Mouse (Mus musculus) embryonic stem cell, embryonic (primary cell): Measurements from ENCODE around the gene Traf3ip1.

ENCODE experiments used
- CTCF ChIA-PET, 4 experiments: fragments of 300-600 bp in 2 of 4; fragments of 350-600 bp in 2 of 4; sonication (Branson Sonifier 250); formaldehyde crosslinking; loops; one replicate each; lab custom pipeline; 2022; ENCODE audit warnings: inconsistent platforms in 2 of 4; lab: Charles Lee
- POLR2A ChIA-PET, 4 experiments: fragments of 300-600 bp in 2 of 4; fragments of 350-600 bp in 2 of 4; sonication (Branson Sonifier 250); formaldehyde crosslinking; loops; one replicate each; lab custom pipeline; 2022; ENCODE audit warnings: antibody characterized with exemption in 4 of 4, inconsistent platforms in 1 of 4; lab: Charles Lee

The Traf3ip1 gene

GRCm38 (mm10) chr1:91495321-91495720, 874 bp downstream of the Traf3ip1 start:
- CTCF ChIA-PET, result interaction anchor here in 1 of 4 experiments (1.2 kb wide), 1 partner anchor 38 kb away, joined by 3 read pairs; no protein-coding TSS in a partner anchor
- POLR2A ChIA-PET, result interaction anchor here in 2 of 4 experiments (0.8 to 1.5 kb wide), 3 partner anchors 36 to 181 kb away, joined by 3 to 4 read pairs (median 3); partner anchors contain the start of gene Per2 (in 1 of the 2)

- ChIA-PET POLR2A (no interaction called here), CTCF (no interaction called here)
These were observed 4.1 kb downstream of the Traf3ip1 start for GRCm38 (mm10) chr1:91498579-91498978.

GRCm38 (mm10) chr1:91504615-91505014, 10.2 kb downstream of the Traf3ip1 start:
- ChIA-PET POLR2A (interaction anchor here in 3 of 4 experiments (0.5 to 1.3 kb wide), 4 partner anchors 10 to 1469 kb away, joined by 3 to 6 read pairs (median 4); partner anchors contain the start of gene Traf3ip1 (in 2 of the 3)), CTCF (no interaction called here)

- POLR2A ChIA-PET, result interaction anchor here in 2 of 4 experiments (0.6 to 3.5 kb wide), 7 partner anchors 9 to 102 kb away, joined by 3 to 9 read pairs (median 4); partner anchors contain the start of genes Asb1 (in 1 of the 2) and Hes6 (in 1 of the 2)
- CTCF ChIA-PET, result interaction anchor here (0.5 to 1.6 kb wide), 12 partner anchors 10 to 1194 kb away, joined by 3 to 16 read pairs (median 3); partner anchors contain the start of gene Asb1 (in 1 of the 4)
These were observed 20.5 kb downstream of the Traf3ip1 start for GRCm38 (mm10) chr1:91514916-91515315.

- POLR2A ChIA-PET, result interaction anchor here in 3 of 4 experiments (0.7 to 3.5 kb wide), 3 partner anchors 16 to 1336 kb away, joined by 3 to 9 read pairs (median 5); partner anchors contain the start of gene Hes6 (in 1 of the 3)
These were observed 21.2 kb downstream of the Traf3ip1 start for GRCm38 (mm10) chr1:91515642-91516041.

DNA sequence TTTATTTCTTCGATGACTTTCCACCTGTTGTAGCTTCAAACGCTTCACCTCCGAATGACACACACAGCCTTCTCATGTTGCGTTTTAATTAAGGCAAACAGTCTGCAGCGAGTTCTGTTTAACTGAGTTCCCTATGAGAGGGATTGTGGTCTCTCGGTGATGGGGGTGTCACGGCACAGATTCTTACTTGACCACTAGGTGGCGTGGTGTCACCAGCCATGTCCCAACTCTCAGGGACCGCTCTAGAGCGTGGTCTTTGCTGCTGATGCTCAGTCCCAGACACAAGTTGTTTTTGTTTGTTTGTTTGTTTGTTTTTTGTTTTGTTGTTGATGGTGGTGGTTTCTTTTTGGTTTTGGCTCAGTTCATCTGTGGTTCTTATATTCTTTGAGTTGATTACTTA, 29.3 kb downstream of the Traf3ip1 start:
- ChIA-PET POLR2A (interaction anchor here in 2 of 4 experiments (1.0 to 1.5 kb wide), 3 partner anchors 9 to 17 kb away, joined by 3 to 4 read pairs (median 4); partner anchors contain the start of gene Asb1 (in 1 of the 2)), CTCF (interaction anchor here in 3 of 4 experiments (0.6 to 2.1 kb wide), 6 partner anchors 9 to 351 kb away, joined by 3 to 8 read pairs (median 4); no protein-coding TSS in a partner anchor)

More at GRCm38 (mm10) chr1:91515642-91516041, 21.2 kb downstream of the Traf3ip1 start:
- CTCF ChIA-PET, result interaction anchor here (0.5 to 1.6 kb wide), 6 partner anchors 13 to 359 kb away, joined by 3 to 4 read pairs (median 3); no protein-coding TSS in a partner anchor

- CTCF ChIA-PET, result interaction anchor here in 2 of 4 experiments (1.5 to 2.3 kb wide), 2 partner anchors 9 to 11 kb away, joined by 4 to 12 read pairs; no protein-coding TSS in a partner anchor
- POLR2A ChIA-PET, result interaction anchor here in 3 of 4 experiments (0.6 to 1.6 kb wide), 9 partner anchors 8 to 355 kb away, joined by 3 to 7 read pairs (median 3); partner anchors contain the start of gene Asb1 (in 1 of the 3)
These were observed 31.4 kb downstream of the Traf3ip1 start for GRCm38 (mm10) chr1:91525838-91526237.

DNA sequence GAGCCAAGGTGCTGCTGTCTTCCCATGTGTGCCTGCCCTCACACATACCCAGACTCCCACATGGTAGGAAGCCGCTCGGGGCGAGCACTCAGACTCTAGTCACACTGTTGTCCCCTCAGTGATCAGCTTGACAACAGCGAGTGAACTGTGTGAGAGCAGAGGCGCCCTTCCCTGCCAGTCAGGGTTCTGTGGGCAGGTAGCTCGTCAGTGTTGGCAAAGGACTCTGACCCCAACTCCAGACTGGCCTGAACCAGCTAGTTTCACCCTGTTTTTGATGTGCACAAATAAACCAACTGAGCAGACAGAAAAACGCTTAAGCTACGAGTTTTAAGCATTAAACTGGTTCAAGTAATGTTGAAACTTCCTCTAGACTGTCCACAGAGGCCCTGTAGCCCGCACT, 35.7 kb downstream of the Traf3ip1 start:
- CTCF ChIA-PET, result interaction anchor here in 1 of 4 experiments (0.6 to 1.2 kb wide), 2 partner anchors 15 to 113 kb away, joined by 4 read pairs; no protein-coding TSS in a partner anchor
- POLR2A ChIA-PET, result interaction anchor here in 2 of 4 experiments (0.6 to 1.3 kb wide), 4 partner anchors 10 to 897 kb away, joined by 3 to 4 read pairs (median 3); partner anchors contain the start of gene Asb1 (in 2 of the 2)

GRCm38 (mm10) chr1:91532243-91532642, 37.8 kb downstream of the Traf3ip1 start:
- ChIA-PET POLR2A (no interaction called here), CTCF (interaction anchor here in 1 of 4 experiments (1.1 kb wide), 1 partner anchor 8 kb away, joined by 3 read pairs; no protein-coding TSS in a partner anchor)

DNA sequence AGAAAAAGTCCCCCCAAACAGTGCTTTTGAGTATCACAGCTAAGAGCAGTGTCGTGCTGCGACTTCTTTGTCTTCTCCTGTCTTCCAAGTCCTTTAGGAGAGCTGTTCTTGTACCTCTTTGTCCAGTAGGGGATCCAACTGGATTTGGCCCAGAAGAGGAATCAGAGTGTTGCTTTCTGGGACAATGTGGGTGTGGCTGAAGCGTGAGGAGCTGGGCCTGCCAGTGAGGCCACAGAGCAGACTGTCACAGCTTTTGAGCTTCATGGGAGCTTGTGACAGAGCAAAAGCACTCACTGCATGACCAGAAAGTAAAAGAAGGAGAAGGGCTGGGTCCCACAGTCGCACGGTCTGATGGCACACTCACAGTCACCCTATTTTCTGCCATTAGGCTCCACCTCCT, 38.4 kb downstream of the Traf3ip1 start:
- ChIA-PET POLR2A (interaction anchor here in 2 of 4 experiments (0.5 to 1.9 kb wide), 4 partner anchors 14 to 224 kb away, joined by 3 to 6 read pairs (median 4); partner anchors contain the start of gene Traf3ip1 (in 1 of the 2)), CTCF (interaction anchor here in 1 of 4 experiments (1.1 to 1.2 kb wide), 2 partner anchors 9 to 38 kb away, joined by 3 read pairs; partner anchors contain the start of gene Traf3ip1)

DNA sequence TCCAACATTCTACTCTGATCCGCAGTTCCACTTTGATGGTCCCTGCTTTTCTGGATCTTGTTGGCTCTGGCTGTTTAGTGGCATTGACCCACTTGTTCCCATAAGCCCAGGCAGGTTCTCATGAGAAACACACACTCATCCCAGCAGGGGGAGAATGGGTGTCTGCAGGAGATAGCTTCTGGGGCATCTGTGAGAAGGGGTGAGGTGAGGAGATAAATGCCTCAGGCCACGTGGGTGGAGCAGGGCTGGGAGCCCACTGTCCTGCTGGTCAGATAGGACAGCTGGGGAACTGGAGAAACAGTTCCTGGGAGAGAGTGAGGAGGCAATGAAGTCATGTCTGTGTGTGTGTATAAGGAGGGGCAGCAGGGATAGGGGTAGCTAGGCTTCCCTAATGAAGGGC, 39.0 kb downstream of the Traf3ip1 start:
- CTCF ChIA-PET, result interaction anchor here in 3 of 4 experiments (0.6 to 2.8 kb wide), 11 partner anchors 8 to 480 kb away, joined by 3 to 12 read pairs (median 3); partner anchors contain the start of gene Traf3ip1 (in 1 of the 3)
- POLR2A ChIA-PET, result interaction anchor here in 3 of 4 experiments (0.5 to 3.0 kb wide), 10 partner anchors 9 to 283 kb away, joined by 3 to 10 read pairs (median 6); partner anchors contain the start of genes Erfe (in 1 of the 3), Traf3ip1 (in 1 of the 3) and Ube2f (in 1 of the 3)

- ChIA-PET CTCF (interaction anchor here (0.6 to 2.8 kb wide), 13 partner anchors 9 to 600 kb away, joined by 3 to 12 read pairs (median 3); partner anchors contain the start of gene Traf3ip1 (in 1 of the 4)), POLR2A (interaction anchor here in 3 of 4 experiments (0.6 to 3.0 kb wide), 16 partner anchors 9 to 950 kb away, joined by 3 to 10 read pairs (median 4); partner anchors contain the start of genes Erfe (in 1 of the 3), Traf3ip1 (in 1 of the 3) and Ube2f (in 1 of the 3))
These were observed 39.7 kb downstream of the Traf3ip1 start for GRCm38 (mm10) chr1:91533961-91534723.

- ChIA-PET POLR2A (interaction anchor here (0.6 to 2.5 kb wide), 21 partner anchors 9 to 894 kb away, joined by 3 to 14 read pairs (median 3); partner anchors contain the start of genes Hes6 (in 1 of the 4), Scly (in 1 of the 4) and Traf3ip1 (in 1 of the 4)), CTCF (interaction anchor here in 2 of 4 experiments (0.7 to 1.2 kb wide), 4 partner anchors 9 to 424 kb away, joined by 3 to 5 read pairs (median 4); no protein-coding TSS in a partner anchor)
These were observed 43.5 kb downstream of the Traf3ip1 start for GRCm38 (mm10) chr1:91537786-91538569.

DNA sequence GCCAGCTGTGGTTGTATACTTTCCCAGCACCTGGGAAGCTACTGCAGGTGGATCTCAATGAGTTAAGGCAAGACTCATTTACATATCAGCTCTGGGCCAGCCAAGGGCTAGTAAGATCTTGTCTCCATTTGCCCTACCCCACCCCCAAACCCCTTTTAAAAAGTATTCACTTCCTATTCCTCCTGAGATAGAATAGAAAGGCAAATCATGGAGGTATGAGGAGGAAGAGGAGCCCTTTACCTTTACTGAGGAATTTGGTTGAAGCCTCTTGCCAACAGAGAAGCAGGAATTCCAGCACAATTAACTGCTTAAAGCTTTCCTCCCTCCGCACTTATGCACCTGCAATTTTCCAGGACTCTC, 44.1 kb downstream of the Traf3ip1 start:
- POLR2A ChIA-PET, result interaction anchor here in 3 of 4 experiments (0.6 to 2.5 kb wide), 17 partner anchors 8 to 893 kb away, joined by 3 to 14 read pairs (median 3); partner anchors contain the start of genes Hes6 (in 1 of the 3) and Scly (in 1 of the 3)
- CTCF ChIA-PET, result interaction anchor here in 2 of 4 experiments (1.0 to 1.2 kb wide), 3 partner anchors 8 to 423 kb away, joined by 3 to 5 read pairs (median 4); no protein-coding TSS in a partner anchor

DNA sequence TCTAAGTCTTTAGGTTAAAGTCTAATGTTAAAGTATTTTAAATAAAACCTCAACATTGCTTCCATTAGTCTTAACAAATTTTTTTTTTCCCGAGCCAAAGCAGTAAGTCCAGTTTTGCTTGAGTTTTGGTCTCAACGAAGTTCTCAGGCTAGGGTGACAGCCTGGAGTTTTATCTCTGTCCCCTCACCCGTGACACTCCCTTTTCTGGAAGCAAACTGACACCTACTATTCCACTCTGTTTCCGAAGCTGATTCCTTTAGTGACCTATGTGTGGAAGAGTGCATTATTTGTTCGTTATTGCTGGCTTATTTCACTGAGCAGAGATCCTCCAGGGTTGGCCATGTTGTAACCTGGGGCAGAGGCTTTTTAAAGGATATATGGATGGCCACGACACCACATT, 44.8 kb downstream of the Traf3ip1 start:
- POLR2A ChIA-PET, result interaction anchor here in 2 of 4 experiments (0.7 to 2.5 kb wide), 5 partner anchors 8 to 893 kb away, joined by 3 to 14 read pairs (median 3); no protein-coding TSS in a partner anchor
- CTCF ChIA-PET, result interaction anchor here in 1 of 4 experiments (1.1 kb wide), 1 partner anchor 11 kb away, joined by 3 read pairs; no protein-coding TSS in a partner anchor

GRCm38 (mm10) chr1:91539704-91540270, 45.3 kb downstream of the Traf3ip1 start:
- CTCF ChIA-PET, result interaction anchor here in 2 of 4 experiments (0.8 to 1.1 kb wide), 2 partner anchors 25 to 95 kb away, joined by 3 to 5 read pairs; no protein-coding TSS in a partner anchor
- POLR2A ChIA-PET, result interaction anchor here in 1 of 4 experiments (0.8 to 1.6 kb wide), 7 partner anchors 10 to 934 kb away, joined by 3 to 10 read pairs (median 4); partner anchors contain the start of gene Ndufa10
